Mouse (Mus musculus) embryonic fibroblast, embryonic 13.5 days (primary cell): ENCODE measurements at regions not wholly inside any gene's neighbourhood (a gene's known extent, or its start where the extent isn't known, plus 50 kb on each side); places are given as distances from the start of the nearest gene placed in this dataset.

ENCODE experiments used
- CTCF ChIP-seq: IDR thresholded peaks from 2 replicates; pipeline ENCODE4 v1.5.1; 2011; ENCODE audit warnings: mild to moderate bottlenecking, control low read depth, low read length, moderate library complexity, borderline replicate concordance; ENCODE audit not compliant: insufficient read depth
- POLR2A ChIP-seq: IDR thresholded peaks from 2 replicates; pipeline ENCODE4 v1.6.1; 2011; ENCODE audit warnings: low read depth, mild to moderate bottlenecking, control low read depth, low read length, moderate library complexity

DNA sequence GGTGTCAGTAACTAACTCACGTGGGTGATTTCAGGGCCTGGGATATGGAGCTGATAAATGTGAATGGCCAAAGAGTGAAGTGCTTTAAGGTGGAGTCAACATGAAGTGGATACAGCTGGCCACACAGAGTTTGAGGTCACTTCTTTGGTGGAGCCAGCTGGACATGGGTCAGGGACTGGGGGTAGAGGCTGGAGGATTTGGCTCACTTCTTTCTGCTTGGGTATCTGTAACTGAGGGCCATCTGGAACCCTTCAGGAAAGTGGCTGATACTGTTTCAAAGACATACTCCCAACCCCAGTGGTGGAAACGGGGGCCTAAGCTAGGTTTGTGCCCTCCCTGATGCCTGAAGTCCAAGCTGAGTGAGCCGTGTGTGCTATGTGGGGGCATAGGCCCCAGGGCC is 90.1 kb upstream of the 1700021F07Rik start:
- TF ChIP-seq POLR2A (no peak), CTCF (no peak)
